Mouse (Mus musculus): ENCODE measurements around the gene Plxnd1. TPM values are rescaled to one million over a fixed set of nuclear protein-coding genes. Genes with fewer than 3 reads are reported as not detected.

The Plxnd1 gene
- polyA plus RNA-seq, 2 experiments: 50.4 to 61.9 TPM

- H3K4me3 ChIP-seq (replicated peaks; ENCODE audit: low read length): no peak overlapping the region
- H3K36me3 ChIP-seq (ENCODE audit: control insufficient read depth, insufficient read depth, low read length): no peaks in the 10 kb centered on the region
- peaks cover 8% of the 10 kb centered on the region; the same call in 1 of the 2 replicates for H3K27me3 ChIP-seq (ENCODE audit: control insufficient read depth, insufficient read depth, low read length)
- H3K4me1 ChIP-seq (ENCODE audit: control insufficient read depth, insufficient read depth, low read length): peaks cover 32% of the 10 kb centered on the region
- H3K27ac ChIP-seq (replicated peaks; ENCODE audit: low read depth, low read length): no peak overlapping the region
- ATAC-seq (ENCODE audit: low FRiP score, low read depth) (no peak), DNase-seq (ENCODE audit: low spot score) (no peak)
- 46% methylated on average over 9 of the region's 9 CpGs for WGBS
- no peaks in the 10 kb centered on the region for H3K9me3 ChIP-seq (ENCODE audit: control insufficient read depth, low read length)
- no peak overlapping the region; the same call in 1 of the 2 replicates for H3K9ac ChIP-seq (ENCODE audit: low read depth, low read length, severe bottlenecking)
- no peak for TF ChIP-seq POLR2A (IDR thresholded peaks at IDR 0.05; ENCODE audit: borderline replicate concordance, extremely low read depth, insufficient read depth, insufficient read length)
- H3K4me2 ChIP-seq (replicated peaks; ENCODE audit: low read depth, low read length, severe bottlenecking): peak overlapping the region; percentile 15; the same call in 1 of the 2 replicates
Observed at GRCm38 (mm10) chr6:115987096-115987747, 7.6 kb downstream of the Plxnd1 start.

- DNase-seq (ENCODE audit: low spot score) (no peak), ATAC-seq (ENCODE audit: low FRiP score, low read depth) (no peak)
- Histone ChIP-seq H3K4me2 (replicated peaks; ENCODE audit: low read depth, low read length, severe bottlenecking) (peak overlapping the region; percentile 15; the same call in 1 of the 2 replicates), H3K4me1 (ENCODE audit: control insufficient read depth, insufficient read depth, low read length) (peaks cover 30% of the 10 kb centered on the region), H3K36me3 (ENCODE audit: control insufficient read depth, insufficient read depth, low read length) (no peaks in the 10 kb centered on the region), H3K27me3 (ENCODE audit: control insufficient read depth, insufficient read depth, low read length) (0 out of 2 replicates have a peak, but pooled peaks cover 2% of the 10 kb centered on the region), H3K9ac (ENCODE audit: low read depth, low read length, severe bottlenecking) (no peak overlapping the region; the same call in 1 of the 2 replicates), H3K27ac (replicated peaks; ENCODE audit: low read depth, low read length) (no peak overlapping the region), H3K4me3 (replicated peaks; ENCODE audit: low read length) (no peak overlapping the region), H3K9me3 (ENCODE audit: control insufficient read depth, low read length) (no peaks in the 10 kb centered on the region)
- TF ChIP-seq POLR2A (IDR thresholded peaks at IDR 0.05; ENCODE audit: borderline replicate concordance, extremely low read depth, insufficient read depth, insufficient read length): no peak
- WGBS: 46% methylated on average over 9 of the region's 12 CpGs
Observed at GRCm38 (mm10) chr6:115986472-115987095, 8.2 kb downstream of the Plxnd1 start.

- WGBS: 42% methylated on average over 9 of the region's 9 CpGs
- Histone ChIP-seq H3K4me2 (replicated peaks; ENCODE audit: low read depth, low read length, severe bottlenecking) (0 out of 2 replicates have a peak overlapping the region, but pooled peaks have one; percentile 15), H3K4me3 (replicated peaks; ENCODE audit: low read length) (no peak overlapping the region), H3K36me3 (ENCODE audit: control insufficient read depth, insufficient read depth, low read length) (no peaks in the 10 kb centered on the region), H3K9ac (ENCODE audit: low read depth, low read length, severe bottlenecking) (0 out of 2 replicates have a peak overlapping the region, but pooled peaks have one; percentile 38), H3K27me3 (ENCODE audit: control insufficient read depth, insufficient read depth, low read length) (no peaks in the 10 kb centered on the region), H3K27ac (replicated peaks; ENCODE audit: low read depth, low read length) (no peak overlapping the region), H3K4me1 (ENCODE audit: control insufficient read depth, insufficient read depth, low read length) (peaks cover 28% of the 10 kb centered on the region), H3K9me3 (ENCODE audit: control insufficient read depth, low read length) (no peaks in the 10 kb centered on the region)
- no peak for ATAC-seq (ENCODE audit: low FRiP score, low read depth)
- DNase-seq (ENCODE audit: low spot score): no peak
- TF ChIP-seq POLR2A (IDR thresholded peaks at IDR 0.05; ENCODE audit: borderline replicate concordance, extremely low read depth, insufficient read depth, insufficient read length): no peak
Observed at GRCm38 (mm10) chr6:115985622-115986021, 9.2 kb downstream of the Plxnd1 start.

GRCm38 (mm10) chr6:115984580-115984979 is 10.2 kb downstream of the Plxnd1 start:
- Histone ChIP-seq H3K9me3 (ENCODE audit: control insufficient read depth, low read length) (no peaks in the 10 kb centered on the region), H3K27me3 (ENCODE audit: control insufficient read depth, insufficient read depth, low read length) (no peaks in the 10 kb centered on the region), H3K36me3 (ENCODE audit: control insufficient read depth, insufficient read depth, low read length) (no peaks in the 10 kb centered on the region), H3K4me2 (replicated peaks; ENCODE audit: low read depth, low read length, severe bottlenecking) (no peak overlapping the region), H3K27ac (replicated peaks; ENCODE audit: low read depth, low read length) (no peak overlapping the region), H3K4me1 (ENCODE audit: control insufficient read depth, insufficient read depth, low read length) (peaks cover 28% of the 10 kb centered on the region), H3K9ac (ENCODE audit: low read depth, low read length, severe bottlenecking) (no peak overlapping the region), H3K4me3 (replicated peaks; ENCODE audit: low read length) (no peak overlapping the region)
- DNase-seq (ENCODE audit: low spot score) (no peak), ATAC-seq (ENCODE audit: low FRiP score, low read depth) (no peak)
- WGBS: 78% methylated on average over 7 of the region's 7 CpGs
- no peak for TF ChIP-seq POLR2A (IDR thresholded peaks at IDR 0.05; ENCODE audit: borderline replicate concordance, extremely low read depth, insufficient read depth, insufficient read length)

- no peaks in the 10 kb centered on the region for H3K36me3 ChIP-seq (ENCODE audit: control insufficient read depth, insufficient read depth, low read length)
- WGBS: 42% methylated on average over 12 of the region's 12 CpGs
- no peak for DNase-seq (ENCODE audit: low spot score)
- H3K4me1 ChIP-seq (ENCODE audit: control insufficient read depth, insufficient read depth, low read length): peaks cover 28% of the 10 kb centered on the region
- no peaks in the 10 kb centered on the region for H3K9me3 ChIP-seq (ENCODE audit: control insufficient read depth, low read length)
- TF ChIP-seq POLR2A (IDR thresholded peaks at IDR 0.05; ENCODE audit: borderline replicate concordance, extremely low read depth, insufficient read depth, insufficient read length): no peak
- no peak overlapping the region for H3K4me3 ChIP-seq (replicated peaks; ENCODE audit: low read length)
- 0 out of 2 replicates have a peak overlapping the region, but pooled peaks have one; percentile 13 for H3K9ac ChIP-seq (ENCODE audit: low read depth, low read length, severe bottlenecking)
- no peak for ATAC-seq (ENCODE audit: low FRiP score, low read depth)
- H3K27ac ChIP-seq (replicated peaks; ENCODE audit: low read depth, low read length): 0 out of 2 replicates have a peak overlapping the region, but pooled peaks have one; percentile 11
- H3K27me3 ChIP-seq (ENCODE audit: control insufficient read depth, insufficient read depth, low read length): no peaks in the 10 kb centered on the region
- no peak overlapping the region for H3K4me2 ChIP-seq (replicated peaks; ENCODE audit: low read depth, low read length, severe bottlenecking)
Observed at GRCm38 (mm10) chr6:115983306-115984038, 11.3 kb downstream of the Plxnd1 start.
